8 mouse cellular contexts compared by ENCODE assay signal in the genomic region with DNA sequence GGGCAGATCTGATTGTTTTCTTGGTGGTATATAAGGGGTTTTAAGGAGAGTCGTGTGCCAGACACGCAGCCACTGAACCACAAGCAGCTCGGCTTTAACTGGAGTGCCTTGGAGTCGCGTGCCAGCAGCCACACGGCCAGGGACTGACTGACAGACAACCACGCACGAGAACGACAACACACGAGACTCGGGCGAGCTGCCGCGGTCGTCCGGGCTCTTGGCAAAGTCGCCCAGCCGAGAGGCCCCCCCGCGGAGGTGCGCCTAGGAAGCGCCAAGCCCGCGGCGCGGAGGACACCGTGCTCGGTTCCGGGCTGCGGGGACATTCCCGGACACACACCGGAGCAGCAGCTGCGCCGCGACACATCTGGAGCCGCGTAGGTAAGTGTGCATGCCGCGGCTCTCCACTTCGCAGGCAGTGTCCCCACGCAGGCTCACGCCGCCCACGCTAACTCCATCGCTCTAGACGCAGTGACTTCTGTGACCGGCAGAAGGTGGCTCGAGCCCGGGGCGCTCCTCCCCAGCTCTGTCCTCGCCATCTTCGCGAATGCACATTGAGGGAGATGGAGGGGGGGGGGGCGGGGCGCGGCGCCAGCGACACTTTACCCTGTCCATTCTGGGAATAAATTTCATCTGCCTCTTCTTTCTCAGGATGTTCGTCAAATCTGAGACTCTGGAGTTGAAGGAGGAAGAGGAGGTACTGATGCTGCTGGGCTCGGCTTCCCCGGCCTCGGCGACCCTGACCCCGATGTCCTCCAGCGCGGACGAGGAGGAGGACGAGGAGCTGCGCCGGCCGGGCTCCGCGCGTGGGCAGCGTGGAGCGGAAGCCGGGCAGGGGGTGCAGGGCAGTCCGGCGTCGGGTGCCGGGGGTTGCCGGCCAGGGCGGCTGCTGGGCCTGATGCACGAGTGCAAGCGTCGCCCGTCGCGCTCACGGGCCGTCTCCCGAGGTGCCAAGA. TPM values are rescaled to one million over a fixed set of nuclear protein-coding genes. Genes with fewer than 3 reads are reported as not detected.
A peak's percentile ranks its signal among the peaks of the same experiment; 100 is the strongest.
DNase-seq lines count a peak whose midpoint lies in the region; ATAC-seq and TF ChIP-seq lines count a peak whose summit lies in the region.

A gene (plus strand): TSS at position 56 of the 953 bp plus-strand sequence.

- no peak for TF ChIP-seq POLR2A in lung, adult 2 months (IDR thresholded peaks at IDR 0.05; ENCODE audit: borderline replicate concordance, extremely low read depth, low read depth, low read length)

- H3K9me3 ChIP-seq in embryonic facial prominence, embryonic 15.5 days (replicated peaks) = no peaks in the 10 kb centered on the region
- H3K9me3 ChIP-seq in intestine, embryonic 14.5 days (ENCODE audit: control insufficient read depth, low read length) = no peaks in the 10 kb centered on the region
- no peaks in the 10 kb centered on the region for H3K9me3 ChIP-seq in midbrain, embryonic 11.5 days (ENCODE audit: control insufficient read depth, low read length)

- H3K27ac ChIP-seq in embryonic facial prominence, embryonic 15.5 days (replicated peaks) = no peak within 1 kb of the TSS
- H3K27ac ChIP-seq in intestine, embryonic 14.5 days (ENCODE audit: low read depth) = no peak within 1 kb of the TSS
- peak within 1 kb of the TSS; percentile 81 for H3K27ac ChIP-seq in midbrain, embryonic 11.5 days (ENCODE audit: low read depth, low read length)

- no peak for TF ChIP-seq CTCF in lung, adult 2 months (IDR thresholded peaks at IDR 0.05; ENCODE audit: insufficient read depth, low read length)

- 1% methylated on average over 92 of the region's 92 CpGs for WGBS in lung, adult 2 months
- WGBS in embryonic facial prominence, embryonic 15.5 days = under 1% methylated on average over 92 of the region's 92 CpGs
- WGBS in intestine, embryonic 14.5 days = under 1% methylated on average over 89 of the region's 92 CpGs
- under 1% methylated on average over 90 of the region's 92 CpGs for WGBS in midbrain, embryonic 11.5 days

- peak within 1 kb of the TSS; percentile 79 for H3K4me2 ChIP-seq in embryonic facial prominence, embryonic 15.5 days (replicated peaks)
- peak within 1 kb of the TSS; percentile 51 for H3K4me2 ChIP-seq in intestine, embryonic 14.5 days (ENCODE audit: low read length)
- H3K4me2 ChIP-seq in midbrain, embryonic 11.5 days = peak within 1 kb of the TSS; percentile 55

- DNase-seq in lung, adult 2 months = no peak
- no peak for DNase-seq in lung, postnatal 14 days
- peak; percentile 45 for DNase-seq in R1 (ENCODE audit: low read depth, low spot score)
- peak; percentile 74 for DNase-seq in intestine, embryonic 14.5 days (ENCODE audit: low spot score)
- DNase-seq in midbrain, embryonic 11.5 days (ENCODE audit: low spot score, missing footprints) = peak; percentile 96
- DNase-seq in spleen, adult 12 weeks (ENCODE audit: low spot score) = no peak

- H3K4me3 ChIP-seq in lung, adult 2 months (replicated peaks; ENCODE audit: extremely low read depth, low read depth, low read length) = peak within 1 kb of the TSS; percentile 50
- peak within 1 kb of the TSS; percentile 46 for H3K4me3 ChIP-seq in embryonic facial prominence, embryonic 15.5 days (replicated peaks)
- H3K4me3 ChIP-seq in intestine, embryonic 14.5 days (ENCODE audit: low read depth, low read length) = peak within 1 kb of the TSS; percentile 23
- peak within 1 kb of the TSS; percentile 55 for H3K4me3 ChIP-seq in midbrain, embryonic 11.5 days (ENCODE audit: low read depth, low read length)

- peak; percentile 22; the same call in 1 of the 2 replicates for ATAC-seq in embryonic facial prominence, embryonic 15.5 days (ENCODE audit: insufficient number of reproducible peaks, low FRiP score, low TSS enrichment, low read depth)
- ATAC-seq in intestine, embryonic 14.5 days (replicated peaks; ENCODE audit: low FRiP score, low TSS enrichment, low read depth) = peak; percentile 25; the same call in 1 of the 2 replicates
- peak; percentile 57 for ATAC-seq in midbrain, embryonic 11.5 days (ENCODE audit: low FRiP score)
- no peak for ATAC-seq in erythroblast, adult 5-6 weeks (replicated peaks; ENCODE audit: low FRiP score, poor library complexity, severe bottlenecking)

- no peak within 1 kb of the TSS for H3K9ac ChIP-seq in embryonic facial prominence, embryonic 15.5 days
- no peak within 1 kb of the TSS for H3K9ac ChIP-seq in intestine, embryonic 14.5 days (ENCODE audit: low read length)
- peak within 1 kb of the TSS; percentile 65 for H3K9ac ChIP-seq in midbrain, embryonic 11.5 days (ENCODE audit: low read length)

- H3K36me3 ChIP-seq in embryonic facial prominence, embryonic 15.5 days = no peaks in the 10 kb centered on the region
- H3K36me3 ChIP-seq in intestine, embryonic 14.5 days (ENCODE audit: control insufficient read depth, insufficient read depth, low read length) = no peaks in the 10 kb centered on the region
- H3K36me3 ChIP-seq in midbrain, embryonic 11.5 days (ENCODE audit: control insufficient read depth, insufficient read depth, low read length) = no peaks in the 10 kb centered on the region

- peaks cover 10% of the 10 kb centered on the region for H3K4me1 ChIP-seq in lung, adult 2 months (ENCODE audit: control insufficient read depth, insufficient read depth, low read length)
- H3K4me1 ChIP-seq in embryonic facial prominence, embryonic 15.5 days = peaks cover 32% of the 10 kb centered on the region
- peaks cover 15% of the 10 kb centered on the region for H3K4me1 ChIP-seq in intestine, embryonic 14.5 days (replicated peaks; ENCODE audit: control insufficient read depth, insufficient read depth, low read length)
- H3K4me1 ChIP-seq in midbrain, embryonic 11.5 days (ENCODE audit: control insufficient read depth, insufficient read depth, low read length) = peaks cover 15% of the 10 kb centered on the region

- peaks cover 91% of the 10 kb centered on the region for H3K27me3 ChIP-seq in embryonic facial prominence, embryonic 15.5 days
- peaks cover 95% of the 10 kb centered on the region for H3K27me3 ChIP-seq in intestine, embryonic 14.5 days (replicated peaks; ENCODE audit: control insufficient read depth, insufficient read depth, low read length)
- H3K27me3 ChIP-seq in midbrain, embryonic 11.5 days (ENCODE audit: control insufficient read depth, insufficient read depth, low read length) = peaks cover 88% of the 10 kb centered on the region

RNA-seq across cellular contexts. Expression of the gene that starts here (rescaled TPM):
- not detected in 2 replicates for polyA plus RNA-seq in lung, adult 2 months (2012; rRNA removed)
- 0.07 and 0.28 TPM in 2 replicates for polyA plus RNA-seq in embryonic facial prominence, embryonic 15.5 days (2015; fragmentation: Nextera tagmentation; extraction: Ambion mirVana)
- not detected in 2 replicates for polyA plus RNA-seq in intestine, embryonic 14.5 days (2014; fragmentation: Nextera tagmentation; extraction: Ambion mirVana)
- 76.0 and 77.7 TPM in 2 replicates for polyA plus RNA-seq in midbrain, embryonic 11.5 days (2014; fragmentation: Nextera tagmentation; extraction: Ambion mirVana)
- total RNA-seq in erythroblast, adult 5-6 weeks (2015; ENCODE audit: low replicate concordance) = not detected in 2 replicates
- not detected in 2 replicates for total RNA-seq in erythroblast, adult 5-6 weeks (2017; ENCODE audit: low replicate concordance)

Comparison
In these comparisons a context has a peak if more than half of its experiments do, and no peak if none do; other contexts are left out.
1. RNA of the gene that starts here (polyA plus RNA-seq): 76.0 to 77.7 TPM in midbrain, embryonic 11.5 days; 0.07 to 0.28 TPM in embryonic facial prominence, embryonic 15.5 days, not detected in intestine, embryonic 14.5 days and not detected in lung, adult 2 months; every median in the first group is over 10 times any median in the second.
2. Peak in ATAC-seq, H3K4me3 ChIP-seq and H3K4me2 ChIP-seq in embryonic facial prominence, embryonic 15.5 days; RNA of the gene not detected or under 1 TPM.
3. Peak in DNase-seq, ATAC-seq, H3K4me3 ChIP-seq and H3K4me2 ChIP-seq in intestine, embryonic 14.5 days; RNA of the gene not detected or under 1 TPM.
4. DNase-seq: peak in R1 (single experiment) and midbrain, embryonic 11.5 days (single experiment); none in lung, adult 2 months (single experiment), lung, postnatal 14 days (single experiment) and spleen, adult 12 weeks (single experiment).
5. Peak in every context shown above with its lines, with median percentiles within 50 percentile points of each other: H3K4me3 ChIP-seq and H3K4me2 ChIP-seq.